Mouse (Mus musculus) forebrain, embryonic 11.5 days (tissue): Measurements from ENCODE around the gene Hmox1. TPM values are rescaled to one million over a fixed set of nuclear protein-coding genes. Genes with fewer than 3 reads are reported as not detected.

Experiments used
- ATAC-seq: fragments of 200-750 bp; cut with Nextera tagmentation; replicated peaks from 2 replicates; pipeline ENCODE4 v1.8.0; 2017; ENCODE audit warnings: moderate TSS enrichment; ENCODE audit not compliant: low FRiP score
- DNase-seq: peaks from one replicate; pipeline ENCODE4 v3.0.0-alpha.2; 2017; ENCODE audit warnings: low spot score
- H3K27ac ChIP-seq: fragments of 300-500 bp; sonication (generic); 2 replicates; pipeline ENCODE4 v1.5.1; 2014; ENCODE audit warnings: low read depth, low read length
- H3K27me3 ChIP-seq: fragments of 300-500 bp; sonication (generic); 2 replicates; pipeline ENCODE4 v1.6.1; 2014; ENCODE audit warnings: mild to moderate bottlenecking, low read length, mixed read lengths; ENCODE audit not compliant: control insufficient read depth, insufficient read depth
- H3K36me3 ChIP-seq: fragments of 300-500 bp; sonication (generic); 2 replicates; pipeline ENCODE4 v1.6.1; 2014; ENCODE audit warnings: mild to moderate bottlenecking, low read length, moderate library complexity, mixed read lengths; ENCODE audit not compliant: control insufficient read depth, insufficient read depth
- H3K4me1 ChIP-seq: fragments of 300-500 bp; sonication (generic); replicated peaks from 2 replicates; pipeline ENCODE4 v1.6.1; 2014; ENCODE audit warnings: low read length, mixed read lengths; ENCODE audit not compliant: control insufficient read depth, insufficient read depth
- H3K4me2 ChIP-seq: fragments of 300-500 bp; sonication (generic); 2 replicates; pipeline ENCODE4 v1.6.1; 2014; ENCODE audit warnings: low read depth, mild to moderate bottlenecking, low read length, moderate library complexity, mixed read lengths; ENCODE audit not compliant: severe bottlenecking
- H3K4me3 ChIP-seq: fragments of 300-500 bp; sonication (generic); 2 replicates; pipeline ENCODE4 v1.5.1; 2014; ENCODE audit warnings: low read depth, low read length
- H3K9ac ChIP-seq: fragments of 300-500 bp; sonication (generic); 2 replicates; pipeline ENCODE4 v1.6.1; 2014; ENCODE audit warnings: low read length
- H3K9me3 ChIP-seq: fragments of 300-500 bp; sonication (generic); 2 replicates; pipeline ENCODE4 v1.6.1; 2016; ENCODE audit warnings: low read length, mixed read lengths; ENCODE audit not compliant: control insufficient read depth
- WGBS: fragments of 180-500 bp; shearing (Covaris S2); extraction: QIAGEN DNeasy Blood & Tissue Kit; methylation state at CpG from one replicate; pipeline ENCODE4 v1.1.7; 2014; 5-methylcytosine and 5-hydroxymethylcytosine counted together
- polyA plus RNA-seq: library from polyadenylated mRNA; unstranded; fragments of >200 nt; fragmentation: Nextera tagmentation; extraction: Ambion mirVana; gene quantifications from 2 replicates; pipeline ENCODE4 v1.2.1, GENCODE M21; 2014

The Hmox1 gene
- polyA plus RNA-seq, 1 experiment from 2014 or later: 9.1 TPM

DNA sequence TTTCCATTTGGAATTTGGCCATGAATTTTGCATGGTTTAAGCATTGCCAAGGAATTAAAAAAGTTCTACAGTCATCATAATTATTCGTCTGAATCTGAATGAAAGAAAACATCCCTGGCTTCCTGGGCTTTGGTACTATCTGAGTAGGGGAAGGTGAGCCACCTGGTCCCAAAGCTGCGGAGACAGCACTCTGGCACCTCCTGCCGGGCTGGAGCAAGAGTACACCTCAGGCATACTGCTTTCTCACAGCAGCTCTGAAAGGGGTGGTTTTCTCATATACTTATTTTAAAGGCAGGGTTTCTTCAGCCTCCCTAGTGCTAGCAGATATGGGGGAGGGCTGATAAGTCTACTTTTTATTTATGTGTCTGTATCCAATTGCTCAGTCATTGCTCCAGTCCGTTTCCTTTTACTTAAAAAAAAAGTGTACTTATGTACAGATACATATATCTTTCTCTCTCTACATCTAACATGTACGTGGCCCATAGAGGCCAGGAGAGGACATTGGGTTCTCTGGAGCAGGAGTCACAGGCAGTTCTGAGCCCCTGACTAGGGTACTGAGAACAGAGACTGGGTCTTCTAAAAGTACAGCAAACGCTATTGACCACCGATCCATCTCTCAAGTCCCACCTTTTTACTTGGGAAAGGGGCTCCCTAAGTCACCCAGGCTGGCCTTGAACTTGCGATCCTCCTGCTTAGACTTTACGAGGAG, 15.3 kb downstream of the Hmox1 start:
- ATAC-seq (peak; percentile 81), DNase-seq (peak; percentile 87)
- peaks cover 4% of the 10 kb centered on the region; the same call in 1 of the 2 replicates for H3K4me1 ChIP-seq
- H3K36me3 ChIP-seq: peaks cover 14% of the 10 kb centered on the region; the same call in 1 of the 2 replicates
- WGBS: under 1% methylated on average over 9 of the region's 9 CpGs
- no peaks in the 10 kb centered on the region for H3K27me3 ChIP-seq
- peak overlapping the region; percentile 94 for H3K4me2 ChIP-seq
- H3K9me3 ChIP-seq: no peaks in the 10 kb centered on the region
- peak overlapping the region; percentile 78 for H3K4me3 ChIP-seq
- peak overlapping the region; percentile 89 for H3K9ac ChIP-seq
- peak overlapping the region; percentile 78 for H3K27ac ChIP-seq

DNA sequence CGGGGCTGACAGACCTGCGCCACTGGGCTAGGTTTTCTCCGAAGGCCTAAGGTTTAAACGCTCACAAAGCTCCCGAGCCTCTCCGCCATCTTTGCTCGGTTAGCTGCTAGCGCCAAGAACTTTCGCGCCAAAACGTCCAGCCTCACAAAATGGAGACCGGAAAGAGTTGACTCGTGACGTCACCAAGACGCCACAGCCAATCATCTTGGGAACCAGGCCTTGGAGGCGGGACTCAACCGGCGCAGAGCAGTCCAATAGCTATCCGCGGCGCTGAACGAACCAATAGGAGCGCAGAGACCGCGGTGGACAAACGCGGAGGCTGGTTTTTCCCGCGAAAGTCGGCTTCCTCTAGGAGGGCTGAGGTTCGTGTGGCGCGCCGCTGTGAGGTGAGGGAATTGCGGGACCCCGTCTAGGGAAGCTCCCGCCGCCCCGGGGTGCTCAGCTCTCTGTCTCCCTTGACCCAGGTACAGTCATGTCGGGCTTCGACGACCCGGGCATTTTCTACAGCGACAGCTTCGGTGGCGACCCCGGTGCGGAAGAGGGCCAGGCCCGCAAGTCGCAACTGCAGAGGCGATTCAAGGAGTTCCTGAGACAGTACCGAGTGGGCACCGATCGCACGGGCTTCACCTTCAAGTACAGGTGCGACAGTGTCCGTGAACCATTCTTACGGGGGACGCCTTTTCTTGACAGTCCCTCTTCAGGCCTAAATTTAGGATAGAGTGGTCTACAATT, 16.0 kb downstream of the Hmox1 start, which contains the start of gene Mcm5:
Mcm5 (plus strand) TSS at position 334 of the 732 bp plus-strand sequence.
- 0% methylated on average over 59 of the region's 59 CpGs for WGBS
- peaks cover 4% of the 10 kb centered on the region; the same call in 1 of the 2 replicates for H3K4me1 ChIP-seq
- no peaks in the 10 kb centered on the region for H3K27me3 ChIP-seq
- peak within 1 kb of the TSS; percentile 89 for H3K9ac ChIP-seq
- ATAC-seq (peak; percentile 97), DNase-seq (peak; percentile 99)
- H3K4me2 ChIP-seq: peak within 1 kb of the TSS; percentile 94
- H3K27ac ChIP-seq: peak within 1 kb of the TSS; percentile 78
- peaks cover 20% of the 10 kb centered on the region; the same call in 1 of the 2 replicates for H3K36me3 ChIP-seq
- H3K4me3 ChIP-seq: peak within 1 kb of the TSS; percentile 78
- H3K9me3 ChIP-seq: no peaks in the 10 kb centered on the region

DNA sequence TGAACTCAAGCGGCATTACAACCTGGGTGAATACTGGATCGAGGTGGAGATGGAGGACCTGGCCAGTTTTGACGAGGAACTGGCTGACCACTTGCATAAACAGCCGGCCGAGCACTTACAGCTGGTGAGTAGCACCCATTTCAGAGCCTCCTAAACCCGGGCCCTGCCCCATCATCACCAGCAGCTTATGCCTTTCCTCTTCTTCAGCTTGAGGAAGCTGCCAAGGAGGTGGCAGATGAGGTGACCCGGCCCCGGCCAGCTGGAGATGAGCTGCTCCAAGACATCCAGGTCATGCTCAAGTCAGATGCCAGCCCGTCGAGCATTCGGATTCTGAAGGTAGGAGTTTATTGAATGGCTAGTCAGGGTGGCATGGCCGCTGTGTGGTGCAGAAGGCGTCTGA, 16.7 kb downstream of the Hmox1 start:
- ATAC-seq (no peak), DNase-seq (peak; percentile 56)
- Histone ChIP-seq H3K27me3 (no peaks in the 10 kb centered on the region), H3K9me3 (no peaks in the 10 kb centered on the region), H3K36me3 (peaks cover 20% of the 10 kb centered on the region; the same call in 1 of the 2 replicates), H3K4me3 (peak overlapping the region; percentile 78), H3K9ac (peak overlapping the region; percentile 81), H3K4me2 (peak overlapping the region; percentile 94), H3K4me1 (peaks cover 4% of the 10 kb centered on the region; the same call in 1 of the 2 replicates), H3K27ac (no peak overlapping the region)
- 20% methylated on average over 13 of the region's 13 CpGs for WGBS

GRCm38 (mm10) chr8:75118505-75118904, 25.1 kb downstream of the Hmox1 start:
- H3K9ac ChIP-seq: no peak overlapping the region
- 100% methylated on average over 1 of the region's 1 CpGs for whole genome bisulfite sequencing
- no peak for DNase-seq
- peaks cover 35% of the 10 kb centered on the region; the same call in 1 of the 2 replicates for H3K36me3 ChIP-seq
- no peaks in the 10 kb centered on the region for H3K27me3 ChIP-seq
- no peaks in the 10 kb centered on the region for H3K9me3 ChIP-seq
- ATAC-seq: no peak
- H3K4me1 ChIP-seq: no peaks in the 10 kb centered on the region
- H3K4me3 ChIP-seq: no peak overlapping the region
- H3K4me2 ChIP-seq: no peak overlapping the region
- no peak overlapping the region for H3K27ac ChIP-seq

DNA sequence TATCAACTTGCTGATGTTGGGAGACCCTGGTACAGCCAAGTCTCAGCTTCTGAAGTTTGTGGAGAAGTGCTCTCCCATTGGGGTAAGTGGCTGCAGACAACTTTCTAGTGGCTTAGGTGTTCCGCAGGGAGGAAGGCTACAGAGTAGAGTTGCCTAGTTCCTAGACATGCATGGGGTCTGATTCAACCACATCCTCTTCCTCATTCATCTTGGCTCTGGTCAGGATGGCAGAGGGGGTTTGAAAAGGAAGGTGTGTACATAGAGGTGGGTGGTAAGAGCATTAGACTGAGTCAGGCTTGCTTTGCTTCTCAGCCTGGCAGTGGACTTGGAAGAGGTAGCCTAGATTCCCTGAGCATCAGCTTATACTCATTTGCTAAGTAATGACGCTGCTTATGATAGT, 25.9 kb downstream of the Hmox1 start:
- ATAC-seq (no peak), DNase-seq (no peak)
- H3K4me1 ChIP-seq: no peaks in the 10 kb centered on the region
- no peak overlapping the region for H3K27ac ChIP-seq
- no peak overlapping the region for H3K9ac ChIP-seq
- no peak overlapping the region for H3K4me2 ChIP-seq
- H3K27me3 ChIP-seq: no peaks in the 10 kb centered on the region
- H3K36me3 ChIP-seq: peaks cover 27% of the 10 kb centered on the region; the same call in 1 of the 2 replicates
- no peak overlapping the region for H3K4me3 ChIP-seq
- H3K9me3 ChIP-seq: no peaks in the 10 kb centered on the region
- WGBS: 95% methylated on average over 2 of the region's 2 CpGs

GRCm38 (mm10) chr8:75119747-75120146, 26.3 kb downstream of the Hmox1 start:
- Histone ChIP-seq H3K36me3 (peaks cover 27% of the 10 kb centered on the region; the same call in 1 of the 2 replicates), H3K27ac (no peak overlapping the region), H3K9me3 (no peaks in the 10 kb centered on the region), H3K4me2 (no peak overlapping the region), H3K4me1 (no peaks in the 10 kb centered on the region), H3K27me3 (no peaks in the 10 kb centered on the region), H3K9ac (no peak overlapping the region), H3K4me3 (no peak overlapping the region)
- 88% methylated on average over 2 of the region's 2 CpGs for WGBS
- ATAC-seq (no peak), DNase-seq (no peak)

- Histone ChIP-seq H3K9ac (no peak overlapping the region), H3K4me2 (no peak overlapping the region), H3K4me1 (no peaks in the 10 kb centered on the region), H3K36me3 (peaks cover 13% of the 10 kb centered on the region; the same call in 1 of the 2 replicates), H3K9me3 (no peaks in the 10 kb centered on the region), H3K4me3 (no peak overlapping the region), H3K27ac (no peak overlapping the region), H3K27me3 (no peaks in the 10 kb centered on the region)
- 94% methylated on average over 1 of the region's 1 CpGs for WGBS
- no peak for ATAC-seq
- peak; percentile 39 for DNase-seq
Observed at GRCm38 (mm10) chr8:75127406-75127805, 34.0 kb downstream of the Hmox1 start.

GRCm38 (mm10) chr8:75132485-75132884, 39.1 kb downstream of the Hmox1 start:
- Histone ChIP-seq H3K4me2 (no peak overlapping the region), H3K9me3 (no peaks in the 10 kb centered on the region), H3K27ac (no peak overlapping the region), H3K4me3 (no peak overlapping the region), H3K9ac (no peak overlapping the region), H3K27me3 (no peaks in the 10 kb centered on the region), H3K36me3 (peaks cover 2% of the 10 kb centered on the region; the same call in 1 of the 2 replicates), H3K4me1 (no peaks in the 10 kb centered on the region)
- no peak for DNase-seq
- ATAC-seq: no peak
- WGBS: 13% methylated on average over 3 of the region's 3 CpGs
